Comparison of ENCODE assay signal across 21 mouse cellular contexts in genomic region chr4:99627057-99627456, GRCm38 (mm10). TPM values are rescaled to one million over a fixed set of nuclear protein-coding genes. Genes with fewer than 3 reads are reported as not detected.
"Had no signal": no experiment of that assay in that cellular context is flagged by ENCODE, and none has a peak within 500 bp of the region (broad histone marks: within the 10 kb centered on the region; RNA-seq: fewer than 3 reads in every experiment).

No protein-coding gene starts in this region.

- H3K27ac ChIP-seq: liver, embryonic 15.5 days; macrophage; neural tube, embryonic 12.5 days; stomach, embryonic 15.5 days; stomach, postnatal 0 days had no signal

- H3K4me1 ChIP-seq: liver, embryonic 15.5 days; megakaryocyte, embryonic 14.5 days; neural tube, embryonic 12.5 days; stomach, embryonic 15.5 days had no signal

- H3K9ac ChIP-seq: liver, embryonic 15.5 days; liver, postnatal 0 days; neural tube, embryonic 12.5 days; stomach, embryonic 15.5 days had no signal

- DNase-seq: liver, postnatal 0 days; lung, adult 2 months; lung, postnatal 36 days; right cerebral cortex, adult 18-20 months; right cerebral cortex, postnatal 25 days; spleen, adult 18-20 months; thymus, adult 2 months; thymus, postnatal 25 days; thymus, postnatal 4 days had no signal

- ATAC-seq: liver, postnatal 0 days had no signal

- H3K36me3 ChIP-seq: liver, embryonic 15.5 days; neural tube, embryonic 12.5 days; stomach, embryonic 15.5 days had no signal

- H3K27me3 ChIP-seq: stomach, embryonic 15.5 days had no signal

- H3K4me2 ChIP-seq: liver, embryonic 15.5 days; midbrain, embryonic 11.5 days; neural tube, embryonic 12.5 days; stomach, embryonic 15.5 days had no signal

- H3K9me3 ChIP-seq: liver, embryonic 15.5 days; megakaryocyte, embryonic 14.5 days; neural tube, embryonic 12.5 days; stomach, embryonic 15.5 days had no signal

- H3K4me3 ChIP-seq: liver, embryonic 15.5 days; megakaryocyte, embryonic 14.5 days; neural tube, embryonic 12.5 days; stomach, embryonic 15.5 days had no signal

RNA-seq across cellular contexts. Expression of gene Foxd3, which starts 29.0 kb away (rescaled TPM):
- total RNA-seq: megakaryocyte progenitor cell, adult 5-6 weeks; monocyte, adult 5-6 weeks; neutrophil, adult 5-6 weeks had no signal
- polyA plus RNA-seq: liver, embryonic 15.5 days; liver, postnatal 0 days; macrophage; midbrain, postnatal 0 days; testis, adult 2 months had no signal
